Mouse (Mus musculus): Measurements from ENCODE around the gene Egflam. TPM values are rescaled to one million over a fixed set of nuclear protein-coding genes. Genes with fewer than 3 reads are reported as not detected.
A peak's percentile ranks its signal among the peaks of the same experiment; 100 is the strongest.

Gene Egflam
- polyA plus RNA-seq, 1 experiment = 32.7 TPM

DNA sequence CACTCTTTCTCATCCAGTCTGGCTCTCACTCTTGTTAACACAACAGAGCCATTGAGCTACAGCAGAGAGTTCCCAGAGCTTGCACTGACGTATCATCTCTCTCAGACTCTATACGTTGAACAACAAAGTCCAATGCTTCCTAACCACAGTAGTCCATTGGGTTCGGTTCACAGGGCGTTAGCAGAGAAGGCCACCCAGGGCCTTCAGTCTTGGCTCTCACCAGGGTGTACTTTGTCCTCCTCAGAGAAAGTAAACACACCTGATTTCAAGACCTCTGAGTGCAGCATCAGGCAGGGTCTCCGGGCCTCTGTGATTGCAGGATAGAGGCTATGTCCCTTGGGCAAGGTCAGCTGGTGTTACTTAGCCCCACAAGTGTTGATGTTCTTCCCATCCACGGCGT lies 190.9 kb downstream of the Egflam start:
- no peak overlapping the region for H3K4me3 ChIP-seq (replicated peaks; ENCODE audit: extremely low read depth, low read depth, low read length)
- TF ChIP-seq POLR2A (IDR thresholded peaks at IDR 0.05; ENCODE audit: borderline replicate concordance, extremely low read depth, low read depth, low read length) (no peak), CTCF (IDR thresholded peaks at IDR 0.05; ENCODE audit: insufficient read depth, low read length) (no peak)
- H3K4me1 ChIP-seq (ENCODE audit: control insufficient read depth, insufficient read depth, low read length) = peaks cover 11% of the 10 kb centered on the region
- 77% methylated on average over 7 of the region's 7 CpGs for WGBS
- DNase-seq = no peak

DNA sequence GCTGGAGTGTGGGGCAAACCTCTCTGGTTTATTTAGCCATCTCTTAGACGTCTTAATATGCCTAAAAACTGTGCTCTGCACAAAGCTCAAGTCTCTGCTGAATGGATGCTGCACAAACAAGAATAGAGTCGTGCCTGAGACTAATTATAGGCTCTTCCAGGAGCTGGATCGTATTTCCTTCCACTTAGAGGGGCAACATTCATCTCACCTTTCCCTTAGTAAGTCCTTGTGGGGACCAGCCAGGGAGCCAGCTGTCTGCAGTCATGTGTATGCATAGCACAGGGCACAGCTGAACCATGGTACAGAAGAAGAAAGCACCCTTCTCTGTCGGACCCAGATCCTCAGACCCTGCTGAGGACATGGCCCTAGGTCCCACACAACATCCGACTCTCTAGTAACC lies 192.1 kb downstream of the Egflam start:
- Histone ChIP-seq H3K4me3 (replicated peaks; ENCODE audit: extremely low read depth, low read depth, low read length) (no peak overlapping the region), H3K4me1 (ENCODE audit: control insufficient read depth, insufficient read depth, low read length) (peaks cover 11% of the 10 kb centered on the region)
- WGBS = 51% methylated on average over 5 of the region's 5 CpGs
- TF ChIP-seq POLR2A (IDR thresholded peaks at IDR 0.05; ENCODE audit: borderline replicate concordance, extremely low read depth, low read depth, low read length) = no peak
- TF ChIP-seq CTCF (IDR thresholded peaks at IDR 0.05; ENCODE audit: insufficient read depth, low read length) = no peak
- no peak for DNase-seq

DNA sequence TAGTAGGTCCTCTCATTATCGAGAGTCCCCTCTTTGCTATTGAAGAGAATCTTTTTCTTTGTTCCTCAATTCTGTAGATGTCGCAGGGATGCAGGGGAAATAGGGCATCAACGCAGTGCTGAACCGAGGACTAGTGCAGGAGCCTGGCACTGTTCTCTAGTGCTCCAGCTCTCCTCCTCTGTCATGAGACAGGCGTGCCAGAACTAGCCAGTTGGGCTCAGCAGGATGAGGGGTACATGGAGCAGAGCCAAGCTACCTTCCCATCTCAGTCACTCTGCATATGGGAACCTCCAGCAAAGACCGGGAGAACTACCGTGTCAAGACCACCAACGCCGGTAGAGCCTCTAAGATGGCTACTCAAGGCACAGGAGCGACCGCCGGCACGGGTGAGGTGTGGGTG lies 193.3 kb downstream of the Egflam start:
- no peak for DNase-seq
- 92% methylated on average over 13 of the region's 13 CpGs for WGBS

DNA sequence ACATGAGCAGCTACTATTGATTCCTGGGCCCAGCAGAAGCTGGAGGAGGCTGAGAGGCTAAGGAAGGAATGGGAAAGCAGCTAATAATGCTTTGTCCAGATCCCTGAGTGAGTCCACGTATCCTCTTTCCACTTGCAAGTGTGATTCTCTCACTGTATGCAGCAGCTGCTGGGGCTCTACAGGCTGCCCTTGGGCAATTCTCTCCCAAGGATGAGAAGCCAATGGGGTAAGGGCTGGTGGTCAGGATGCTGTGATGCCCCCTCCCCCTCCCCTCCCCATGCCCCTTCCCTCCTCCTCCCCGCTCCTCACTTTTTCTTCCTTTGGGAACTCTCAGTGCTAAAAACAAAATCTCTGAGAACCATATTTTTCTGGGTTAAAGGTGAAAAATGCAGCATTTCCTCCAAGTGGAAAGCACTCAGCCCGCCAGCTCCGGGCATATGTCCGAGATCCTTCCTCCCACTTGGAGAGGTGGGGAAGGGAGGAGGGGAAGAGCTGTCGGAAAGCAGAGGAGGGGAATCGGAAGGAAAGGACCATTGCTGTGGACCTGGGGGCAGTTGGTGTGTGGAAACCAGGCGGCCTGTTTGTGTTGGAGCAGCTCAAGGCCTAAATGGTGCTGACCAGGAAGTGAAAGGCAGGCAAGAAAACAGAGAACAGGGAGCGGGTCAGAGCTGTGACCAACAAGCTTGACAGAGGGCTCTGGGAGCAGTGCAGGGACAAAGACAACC lies 194.4 kb downstream of the Egflam start:
- no peak for DNase-seq
- Histone ChIP-seq H3K4me3 (replicated peaks; ENCODE audit: extremely low read depth, low read depth, low read length) (no peak overlapping the region), H3K4me1 (ENCODE audit: control insufficient read depth, insufficient read depth, low read length) (peaks cover 11% of the 10 kb centered on the region)
- peak; percentile 37; the same call in 1 of the 2 replicates for TF ChIP-seq POLR2A (IDR thresholded peaks at IDR 0.05; ENCODE audit: borderline replicate concordance, extremely low read depth, low read depth, low read length)
- no peak for TF ChIP-seq CTCF (IDR thresholded peaks at IDR 0.05; ENCODE audit: insufficient read depth, low read length)
- 21% methylated on average over 9 of the region's 9 CpGs for WGBS

More for the DNA sequence above, 193.3 kb downstream of the Egflam start:
- no peak for TF ChIP-seq CTCF (IDR thresholded peaks at IDR 0.05; ENCODE audit: insufficient read depth, low read length)
- TF ChIP-seq POLR2A (IDR thresholded peaks at IDR 0.05; ENCODE audit: borderline replicate concordance, extremely low read depth, low read depth, low read length) = no peak
- no peak overlapping the region for H3K4me3 ChIP-seq (replicated peaks; ENCODE audit: extremely low read depth, low read depth, low read length)
- H3K4me1 ChIP-seq (ENCODE audit: control insufficient read depth, insufficient read depth, low read length) = peaks cover 11% of the 10 kb centered on the region

DNA sequence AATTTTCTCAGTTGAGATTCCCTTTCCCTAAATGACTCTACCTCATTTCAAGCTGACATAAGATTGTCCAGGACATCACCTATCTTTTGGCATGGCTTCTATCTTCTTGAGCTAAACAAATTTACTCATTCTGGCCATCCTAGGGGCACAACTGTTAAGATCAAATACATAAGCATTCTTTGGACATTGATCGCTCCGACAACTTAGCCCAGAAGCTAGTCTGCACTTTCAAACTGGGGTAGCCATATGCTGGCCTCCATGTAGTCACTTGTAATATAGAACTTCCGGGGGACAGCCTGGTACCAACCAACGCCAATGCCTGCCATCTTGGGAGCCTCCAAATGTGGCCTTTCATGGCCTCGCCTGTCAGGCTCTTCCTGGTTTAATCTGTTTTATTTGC lies 195.2 kb downstream of the Egflam start:
- TF ChIP-seq CTCF (IDR thresholded peaks at IDR 0.05; ENCODE audit: insufficient read depth, low read length) = no peak
- no peak for TF ChIP-seq POLR2A (IDR thresholded peaks at IDR 0.05; ENCODE audit: borderline replicate concordance, extremely low read depth, low read depth, low read length)
- peaks cover 11% of the 10 kb centered on the region for H3K4me1 ChIP-seq (ENCODE audit: control insufficient read depth, insufficient read depth, low read length)
- 97% methylated on average over 5 of the region's 5 CpGs for WGBS
- no peak for DNase-seq
- H3K4me3 ChIP-seq (replicated peaks; ENCODE audit: extremely low read depth, low read depth, low read length) = no peak overlapping the region

DNA sequence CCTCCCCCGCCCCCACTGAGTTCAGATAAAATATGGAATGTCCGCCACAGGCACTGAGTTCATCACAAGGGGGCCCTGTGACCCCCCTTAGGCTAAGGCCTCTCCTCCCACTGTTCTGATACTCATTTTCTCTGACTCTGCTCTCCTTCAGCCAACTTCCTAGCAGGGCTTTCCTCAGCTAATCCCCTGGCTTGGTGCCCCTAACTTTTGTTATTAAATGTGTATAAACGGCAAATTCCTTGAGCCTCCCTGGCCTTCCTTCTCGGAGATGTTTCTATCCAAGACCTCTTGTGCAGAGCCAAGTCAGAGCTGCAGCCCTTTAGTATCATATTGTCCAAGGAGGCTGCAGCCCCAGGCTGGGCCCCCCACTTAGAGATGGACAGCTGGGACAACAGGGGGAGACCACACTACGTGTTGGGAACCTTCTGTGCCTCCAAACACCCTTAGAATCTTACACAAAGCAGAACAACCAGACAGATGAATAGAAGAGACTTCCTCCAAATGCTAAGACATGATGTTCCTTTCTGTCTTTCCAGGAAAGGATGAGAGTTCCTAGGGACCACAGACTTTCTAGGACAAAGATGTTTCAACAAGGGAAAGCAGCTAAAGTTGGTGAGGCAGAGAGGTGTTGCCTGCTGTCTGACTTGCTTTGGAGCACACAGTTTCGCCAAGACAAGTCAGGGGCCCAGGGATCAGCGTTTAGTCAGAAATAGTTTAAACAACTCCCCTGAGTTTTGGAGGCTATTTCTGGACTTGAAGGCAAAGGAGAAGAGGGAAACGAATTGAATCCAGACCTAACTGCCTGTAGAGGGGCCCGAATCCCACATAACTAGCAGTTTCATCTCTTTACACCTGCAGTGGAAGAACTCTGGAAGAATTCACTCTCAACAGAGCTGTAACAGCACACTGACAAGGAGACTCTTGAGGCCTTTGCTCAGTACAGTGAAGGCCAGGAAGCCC lies 196.5 kb downstream of the Egflam start:
- WGBS = 44% methylated on average over 9 of the region's 9 CpGs
- H3K4me1 ChIP-seq (ENCODE audit: control insufficient read depth, insufficient read depth, low read length) = peaks cover 11% of the 10 kb centered on the region
- H3K4me3 ChIP-seq (replicated peaks; ENCODE audit: extremely low read depth, low read depth, low read length) = no peak overlapping the region
- DNase-seq = no peak
- TF ChIP-seq POLR2A (IDR thresholded peaks at IDR 0.05; ENCODE audit: borderline replicate concordance, extremely low read depth, low read depth, low read length) (no peak), CTCF (IDR thresholded peaks at IDR 0.05; ENCODE audit: insufficient read depth, low read length) (no peak)

DNA sequence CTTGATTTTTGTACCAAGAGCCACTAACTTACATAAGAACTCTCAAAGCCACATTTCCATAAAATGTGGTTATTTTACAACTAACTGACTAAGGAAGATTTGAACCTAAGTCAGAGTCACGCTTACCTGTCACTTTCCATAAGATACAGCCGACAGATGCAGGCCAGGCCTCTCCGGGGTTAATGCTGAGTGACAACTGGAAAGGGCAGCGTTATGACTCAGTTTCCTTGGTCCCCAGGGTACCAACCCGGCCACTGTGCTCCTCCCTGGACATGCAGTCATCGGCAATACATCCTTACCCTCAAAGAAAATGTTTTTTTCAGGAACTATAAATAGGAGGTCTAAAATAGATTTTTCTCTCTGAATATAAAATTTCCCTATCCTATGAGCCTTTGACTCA lies 197.9 kb downstream of the Egflam start:
- TF ChIP-seq POLR2A (IDR thresholded peaks at IDR 0.05; ENCODE audit: borderline replicate concordance, extremely low read depth, low read depth, low read length) (no peak), CTCF (IDR thresholded peaks at IDR 0.05; ENCODE audit: insufficient read depth, low read length) (no peak)
- WGBS = 59% methylated on average over 6 of the region's 6 CpGs
- H3K4me1 ChIP-seq (ENCODE audit: control insufficient read depth, insufficient read depth, low read length) = peaks cover 11% of the 10 kb centered on the region
- no peak for DNase-seq
- H3K4me3 ChIP-seq (replicated peaks; ENCODE audit: extremely low read depth, low read depth, low read length) = no peak overlapping the region

DNA sequence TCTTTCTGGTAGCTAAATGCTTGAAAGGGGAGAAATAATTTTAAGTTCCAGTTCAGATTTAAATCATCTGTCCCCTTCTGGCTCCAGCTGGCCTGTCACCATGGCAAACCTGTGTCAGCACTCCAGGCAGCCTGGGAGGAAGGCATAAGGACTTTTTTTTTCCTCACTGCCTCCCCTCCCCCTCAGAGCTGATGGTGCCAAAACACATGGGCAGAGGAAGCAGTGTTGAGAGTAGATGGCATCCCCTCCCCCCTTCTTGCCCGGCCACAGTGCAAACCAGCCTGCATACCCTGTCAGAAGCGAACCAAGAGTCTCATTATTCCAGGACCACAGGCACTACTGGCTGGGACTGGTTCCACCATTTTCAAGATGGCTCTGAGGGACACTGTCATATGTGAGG lies 199.4 kb downstream of the Egflam start:
- no peak for TF ChIP-seq POLR2A (IDR thresholded peaks at IDR 0.05; ENCODE audit: borderline replicate concordance, extremely low read depth, low read depth, low read length)
- no peak for TF ChIP-seq CTCF (IDR thresholded peaks at IDR 0.05; ENCODE audit: insufficient read depth, low read length)
- Histone ChIP-seq H3K4me3 (replicated peaks; ENCODE audit: extremely low read depth, low read depth, low read length) (no peak overlapping the region), H3K4me1 (ENCODE audit: control insufficient read depth, insufficient read depth, low read length) (peaks cover 6% of the 10 kb centered on the region)
- DNase-seq = no peak
- 38% methylated on average over 2 of the region's 2 CpGs for WGBS

DNA sequence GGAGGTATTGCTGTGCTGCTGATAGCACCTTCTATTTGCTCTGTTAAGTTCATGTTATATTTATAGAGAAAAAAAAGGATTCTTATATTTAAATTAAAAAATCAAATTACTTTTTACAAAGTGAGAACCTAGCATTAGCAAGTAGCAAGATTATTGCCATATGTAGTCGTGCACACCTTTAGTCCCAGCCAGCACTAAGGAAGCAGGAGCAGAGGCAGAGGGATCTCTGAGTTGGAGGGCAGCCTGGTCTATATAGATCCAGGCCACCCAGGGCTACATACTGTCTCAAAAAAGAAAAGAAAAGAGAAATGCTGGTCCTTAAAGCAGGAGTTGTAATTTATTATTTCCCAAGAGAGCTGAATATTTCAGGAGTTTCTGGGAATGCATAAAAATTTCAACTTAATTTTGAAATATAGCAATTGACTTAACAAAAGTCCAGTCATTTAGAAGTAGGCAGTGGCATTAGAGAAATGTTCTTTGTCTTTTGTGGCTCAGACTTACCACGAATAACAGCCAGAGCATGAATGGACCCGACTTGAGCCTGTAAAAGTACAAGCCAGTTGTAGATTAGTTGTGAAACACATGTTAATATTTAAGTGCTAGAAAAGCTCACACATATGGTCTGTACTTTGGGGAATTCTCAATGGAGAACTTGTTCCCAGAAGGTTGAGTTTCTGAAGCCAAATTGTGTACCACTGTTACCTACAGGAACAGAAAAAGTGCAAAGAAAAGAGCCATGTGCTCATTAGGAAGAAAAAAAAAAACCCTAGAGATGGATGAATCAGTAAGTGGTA lies 200.3 kb downstream of the Egflam start:
- 75% methylated on average over 3 of the region's 3 CpGs for WGBS
- TF ChIP-seq POLR2A (IDR thresholded peaks at IDR 0.05; ENCODE audit: borderline replicate concordance, extremely low read depth, low read depth, low read length) (no peak), CTCF (IDR thresholded peaks at IDR 0.05; ENCODE audit: insufficient read depth, low read length) (no peak)
- Histone ChIP-seq H3K4me1 (ENCODE audit: control insufficient read depth, insufficient read depth, low read length) (no peaks in the 10 kb centered on the region), H3K4me3 (replicated peaks; ENCODE audit: extremely low read depth, low read depth, low read length) (no peak overlapping the region)
- DNase-seq = no peak
